Mouse (Mus musculus): Measurements from ENCODE around the gene Zscan25.
A peak's percentile ranks its signal among the peaks of the same experiment; 100 is the strongest.
"Not testable (repeated sequence)": the region's sequence is repeated elsewhere in the genome, so short reads cannot be mapped to it uniquely, and the experiment has no call there.

The Zscan25 gene

GRCm38 (mm10) chr5:145280371-145281143 is at the start of gene Zscan25:
Gene Zscan25 (plus strand): TSS chr5:145280500.
- DNase-seq (ENCODE audit: low read depth, low spot score) = peak; percentile 93

- DNase-seq (ENCODE audit: low read depth, low spot score) = no peak
Measured at GRCm38 (mm10) chr5:145230641-145231040, 49.7 kb upstream of the Zscan25 start.

GRCm38 (mm10) chr5:145231367-145231871 is 48.9 kb upstream of the Zscan25 start, which contains the start of gene Zfp655:
Gene Zfp655 (plus strand): TSS chr5:145231715.
- peak; percentile 98 for DNase-seq (ENCODE audit: low read depth, low spot score)

GRCm38 (mm10) chr5:145231893-145232411 is 48.3 kb upstream of the Zscan25 start:
- DNase-seq (ENCODE audit: low read depth, low spot score) = peak; percentile 7

- no peak for DNase-seq (ENCODE audit: low read depth, low spot score)
Measured at GRCm38 (mm10) chr5:145234636-145235035, 45.7 kb upstream of the Zscan25 start.

GRCm38 (mm10) chr5:145249520-145249919 is 30.8 kb upstream of the Zscan25 start:
- no peak for DNase-seq (ENCODE audit: low read depth, low spot score)

- not testable (repeated sequence) for DNase-seq (ENCODE audit: low read depth, low spot score)
Measured at GRCm38 (mm10) chr5:145273568-145273967, 6.7 kb upstream of the Zscan25 start.

- DNase-seq (ENCODE audit: low read depth, low spot score) = no peak
Measured at GRCm38 (mm10) chr5:145279948-145280347, 352 bp upstream of the Zscan25 start.

- no peak for DNase-seq (ENCODE audit: low read depth, low spot score)
Measured at GRCm38 (mm10) chr5:145288382-145288781, 8.1 kb downstream of the Zscan25 start.

- DNase-seq (ENCODE audit: low read depth, low spot score) = no peak
Measured at GRCm38 (mm10) chr5:145290697-145291096, 10.4 kb downstream of the Zscan25 start.

- DNase-seq (ENCODE audit: low read depth, low spot score) = no peak
Measured at GRCm38 (mm10) chr5:145292398-145292797, 12.1 kb downstream of the Zscan25 start.

- DNase-seq (ENCODE audit: low read depth, low spot score) = no peak
Measured at GRCm38 (mm10) chr5:145300469-145300868, 20.2 kb downstream of the Zscan25 start.

GRCm38 (mm10) chr5:145301796-145302195 is 21.5 kb downstream of the Zscan25 start:
- DNase-seq (ENCODE audit: low read depth, low spot score) = not testable (repeated sequence)

- no peak for DNase-seq (ENCODE audit: low read depth, low spot score)
Measured at GRCm38 (mm10) chr5:145302424-145302823, 22.1 kb downstream of the Zscan25 start.

GRCm38 (mm10) chr5:145306953-145307352 is 26.7 kb downstream of the Zscan25 start:
- DNase-seq (ENCODE audit: low read depth, low spot score) = not testable (repeated sequence)

GRCm38 (mm10) chr5:145307811-145308210 is 27.5 kb downstream of the Zscan25 start:
- DNase-seq (ENCODE audit: low read depth, low spot score) = not testable (repeated sequence)

GRCm38 (mm10) chr5:145313845-145314244 is 33.5 kb downstream of the Zscan25 start:
- no peak for DNase-seq (ENCODE audit: low read depth, low spot score)

GRCm38 (mm10) chr5:145317141-145317540 is 36.8 kb downstream of the Zscan25 start:
- DNase-seq (ENCODE audit: low read depth, low spot score) = no peak

GRCm38 (mm10) chr5:145338756-145339155 is 58.5 kb downstream of the Zscan25 start:
- not testable (repeated sequence) for DNase-seq (ENCODE audit: low read depth, low spot score)

Data from skeletal muscle tissue, adult 2 months (tissue).